22 mouse cellular contexts compared by ENCODE assay signal in the genomic region with DNA sequence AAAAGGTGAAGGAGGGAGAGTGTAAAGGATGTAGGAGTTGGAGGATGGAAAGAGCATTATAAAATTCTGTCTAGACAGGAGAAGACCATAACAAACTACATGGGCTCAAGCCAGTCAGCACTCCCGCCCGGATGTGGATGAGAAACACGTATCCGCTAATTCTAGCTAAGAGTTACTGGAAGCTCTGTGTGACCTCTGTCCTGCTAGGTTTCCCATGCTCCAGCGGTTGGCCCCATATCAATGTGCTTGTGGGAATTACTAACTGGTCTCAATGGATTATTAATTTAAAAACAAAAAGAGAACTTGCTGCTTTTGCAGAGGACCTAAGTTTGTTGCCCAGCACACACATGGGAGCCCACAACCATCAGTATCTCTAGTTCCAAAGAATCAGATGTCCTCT.
"Had no signal": no experiment of that assay in that cellular context is flagged by ENCODE, and none has a peak within 500 bp of the region (broad histone marks: within the 10 kb centered on the region; RNA-seq: fewer than 3 reads in every experiment).

No protein-coding gene starts in this region.

- H3K4me1 ChIP-seq: heart, embryonic 15.5 days; liver, embryonic 12.5 days had no signal

- H3K4me3 ChIP-seq: heart, embryonic 13.5 days; heart, embryonic 15.5 days; hindbrain, embryonic 13.5 days; hindbrain, embryonic 15.5 days; kidney, embryonic 15.5 days; limb, embryonic 13.5 days; limb, embryonic 15.5 days; liver, embryonic 12.5 days had no signal

- H3K36me3 ChIP-seq: heart, embryonic 13.5 days; heart, embryonic 15.5 days; hindbrain, embryonic 13.5 days; hindbrain, embryonic 15.5 days; kidney, embryonic 15.5 days; limb, embryonic 13.5 days; limb, embryonic 15.5 days; liver, embryonic 12.5 days had no signal

- H3K9ac ChIP-seq: heart, embryonic 13.5 days; heart, embryonic 15.5 days; hindbrain, embryonic 13.5 days; hindbrain, embryonic 15.5 days; kidney, embryonic 15.5 days; limb, embryonic 13.5 days; limb, embryonic 15.5 days; liver, embryonic 12.5 days had no signal

- H3K27me3 ChIP-seq: heart, embryonic 13.5 days; heart, embryonic 15.5 days; hindbrain, embryonic 13.5 days; hindbrain, embryonic 15.5 days; kidney, embryonic 15.5 days; limb, embryonic 13.5 days; limb, embryonic 15.5 days; liver, embryonic 12.5 days had no signal

- H3K27ac ChIP-seq: heart, embryonic 13.5 days; heart, embryonic 15.5 days; hindbrain, embryonic 13.5 days; hindbrain, embryonic 15.5 days; hindbrain, postnatal 0 days; kidney, embryonic 15.5 days; kidney, postnatal 0 days; limb, embryonic 13.5 days; limb, embryonic 15.5 days; liver, embryonic 12.5 days had no signal

- ATAC-seq: hindbrain, postnatal 0 days; intestine, embryonic 16.5 days; liver, embryonic 12.5 days had no signal

- H3K4me2 ChIP-seq: heart, embryonic 13.5 days; heart, embryonic 15.5 days; hindbrain, embryonic 13.5 days; hindbrain, embryonic 15.5 days; kidney, embryonic 15.5 days; limb, embryonic 13.5 days; limb, embryonic 15.5 days; liver, embryonic 12.5 days had no signal

- DNase-seq: gastrocnemius, postnatal 14 days; gastrocnemius, postnatal 36 days; heart, postnatal 14 days; heart, postnatal 36 days; kidney, adult 18-20 months; kidney, adult 8-10 months; kidney, postnatal 14 days; kidney, postnatal 36 days; layer of hippocampus, adult 9-11 months; layer of hippocampus, postnatal 36 days; left cerebral cortex, postnatal 4 days had no signal

- H3K9me3 ChIP-seq: heart, embryonic 13.5 days; heart, embryonic 15.5 days; hindbrain, embryonic 15.5 days; limb, embryonic 13.5 days; limb, embryonic 15.5 days; liver, embryonic 12.5 days had no signal
